Mouse (Mus musculus): ENCODE measurements around the gene Maged1.
A peak's percentile ranks its signal among the peaks of the same experiment; 100 is the strongest.
"Not testable (repeated sequence)": the region's sequence is repeated elsewhere in the genome, so short reads cannot be mapped to it uniquely, and the experiment has no call there.

Maged1 gene

DNA sequence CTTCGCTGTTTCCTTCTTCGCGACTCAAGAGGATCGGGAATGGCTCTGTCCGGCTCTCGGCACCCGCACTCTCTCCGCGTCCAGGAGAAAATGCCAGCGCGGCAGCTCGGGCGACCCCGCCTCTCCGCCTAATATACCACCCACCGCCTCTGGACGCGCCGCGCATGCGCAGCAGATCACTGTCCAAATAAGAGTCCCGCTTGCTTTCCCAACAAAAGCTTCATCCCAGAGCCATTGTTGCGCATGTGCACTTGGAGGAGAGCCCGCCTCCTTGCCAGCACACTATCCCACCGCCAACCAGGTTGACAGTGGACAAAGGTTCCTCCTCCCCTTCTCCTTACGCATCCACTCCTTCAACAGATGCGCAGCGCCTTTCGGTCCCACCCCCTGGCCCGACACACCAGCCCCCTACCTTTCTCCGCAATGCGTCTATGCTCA is at the start of gene Maged1:
Gene Maged1 (minus strand): TSS at position 226 of the 438 bp plus-strand sequence.
- DNase-seq (ENCODE audit: low spot score) = peak; percentile 90

DNA sequence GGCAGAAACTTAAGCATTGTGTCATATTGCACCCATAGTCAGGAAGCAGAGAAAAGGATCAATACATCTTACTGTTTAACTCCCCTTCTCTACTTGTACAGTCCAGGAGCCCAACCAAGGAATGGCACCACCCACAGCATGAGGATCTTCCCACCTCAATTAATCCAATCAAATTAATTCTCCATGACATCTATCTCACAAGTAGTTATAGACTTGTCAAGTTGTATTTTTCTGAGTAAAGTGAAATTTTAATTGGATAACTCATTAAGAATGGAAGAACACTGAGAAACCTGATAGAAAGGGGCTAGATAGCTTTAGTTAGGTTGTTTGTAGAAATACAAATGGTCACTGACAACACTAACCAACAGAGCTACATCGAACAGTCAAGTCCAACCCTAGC is 38.3 kb upstream of the Maged1 start:
- DNase-seq (ENCODE audit: low spot score) = peak; percentile 34

DNA sequence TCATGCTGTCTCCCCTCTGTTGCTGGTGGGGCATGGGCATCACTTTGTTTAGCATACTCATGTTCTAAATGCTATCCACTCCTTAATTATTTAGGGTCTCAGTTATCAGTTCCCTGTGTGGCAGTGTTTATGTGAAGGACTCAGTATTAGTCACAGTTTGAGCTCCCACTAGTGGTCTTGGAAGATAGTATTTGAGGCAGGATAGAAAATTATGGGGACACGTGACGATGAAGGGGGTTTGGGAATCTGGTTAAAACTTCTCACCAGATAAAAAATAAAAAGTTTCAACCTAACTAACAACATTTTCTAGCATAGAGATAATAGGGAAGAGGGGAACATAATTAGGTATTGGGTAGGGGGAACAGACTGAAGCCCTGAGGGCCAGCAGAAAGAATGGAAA is 22.8 kb upstream of the Maged1 start:
- DNase-seq (ENCODE audit: low spot score) = no peak

DNA sequence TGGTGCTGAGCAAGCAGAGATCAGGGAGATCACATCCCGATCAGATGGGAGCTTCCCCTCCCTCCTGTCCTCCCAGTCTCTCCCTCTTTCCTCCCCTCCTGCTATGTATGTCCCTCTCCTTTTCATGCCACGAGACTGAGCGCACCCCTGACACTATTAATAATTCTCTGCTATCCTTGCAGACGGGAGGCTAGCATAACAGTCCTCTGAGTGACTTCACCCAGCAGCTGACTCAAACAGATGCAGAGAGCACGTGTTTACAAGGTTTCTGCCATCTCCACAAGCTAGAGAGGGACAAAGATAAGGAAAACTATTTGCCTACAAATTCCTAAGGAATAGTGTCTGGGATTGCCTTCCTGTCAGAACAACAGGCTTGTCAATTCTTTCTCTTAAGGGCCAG is 20.4 kb upstream of the Maged1 start:
- DNase-seq (ENCODE audit: low spot score) = no peak

DNA sequence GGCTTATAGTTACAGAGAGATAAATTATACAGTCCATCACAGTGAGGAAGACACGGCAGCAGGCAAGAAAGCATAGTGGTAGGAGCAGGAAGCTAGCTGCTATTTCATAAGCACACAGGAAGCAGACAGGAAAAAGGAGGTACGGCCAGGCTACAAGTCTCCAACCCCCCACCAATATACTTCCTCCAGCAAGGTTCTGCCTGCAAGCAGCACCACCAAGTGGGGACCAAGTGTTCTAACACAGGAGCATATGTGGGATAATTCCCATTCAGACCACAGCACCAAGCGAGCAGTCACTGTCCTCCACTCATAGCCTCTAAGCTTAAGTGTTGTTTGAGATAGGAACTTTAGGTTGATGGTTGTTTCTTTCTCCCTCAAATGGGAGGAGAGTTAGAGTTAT is 6.3 kb upstream of the Maged1 start:
- DNase-seq (ENCODE audit: low spot score) = no peak

DNA sequence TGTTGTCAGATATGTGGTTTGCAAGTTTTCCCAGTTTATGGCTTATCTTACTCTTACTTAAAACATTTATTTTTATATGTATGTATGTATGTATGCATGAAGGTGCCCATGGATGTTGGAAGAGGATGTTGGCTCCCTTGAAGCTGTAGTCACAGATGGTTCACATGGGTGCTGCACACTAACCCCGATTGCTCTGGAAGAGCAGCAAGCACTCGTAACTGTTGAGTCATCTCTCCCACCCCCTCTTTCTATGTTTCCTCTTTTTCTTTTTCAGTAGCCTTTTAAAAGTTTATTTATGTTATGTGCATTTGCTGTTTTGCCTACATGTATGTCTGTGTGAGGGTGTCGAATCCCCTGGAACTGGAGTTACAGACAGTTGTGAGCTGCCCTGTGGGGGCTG is 4.0 kb upstream of the Maged1 start:
- DNase-seq (ENCODE audit: low spot score) = no peak

DNA sequence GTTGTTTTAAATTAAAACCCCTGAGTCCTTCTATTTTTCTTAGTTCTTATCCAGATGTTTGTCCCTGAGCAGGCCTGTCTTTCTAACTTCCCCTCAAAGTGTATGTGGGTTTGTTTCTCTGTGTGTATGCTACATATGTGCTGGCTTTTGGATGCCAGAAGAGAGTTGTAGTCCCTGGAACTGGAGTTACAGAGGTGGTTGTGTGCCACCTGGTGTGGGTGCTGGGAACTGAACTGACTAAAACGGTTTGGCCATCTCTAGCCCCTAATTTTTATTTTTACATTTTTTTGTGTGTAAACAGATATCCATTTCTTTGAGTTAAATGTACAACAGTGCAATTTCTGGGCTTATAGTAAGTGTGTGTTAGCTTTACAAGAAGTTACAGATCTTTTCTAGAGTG is 3.0 kb upstream of the Maged1 start:
- DNase-seq (ENCODE audit: low spot score) = peak; percentile 54

DNA sequence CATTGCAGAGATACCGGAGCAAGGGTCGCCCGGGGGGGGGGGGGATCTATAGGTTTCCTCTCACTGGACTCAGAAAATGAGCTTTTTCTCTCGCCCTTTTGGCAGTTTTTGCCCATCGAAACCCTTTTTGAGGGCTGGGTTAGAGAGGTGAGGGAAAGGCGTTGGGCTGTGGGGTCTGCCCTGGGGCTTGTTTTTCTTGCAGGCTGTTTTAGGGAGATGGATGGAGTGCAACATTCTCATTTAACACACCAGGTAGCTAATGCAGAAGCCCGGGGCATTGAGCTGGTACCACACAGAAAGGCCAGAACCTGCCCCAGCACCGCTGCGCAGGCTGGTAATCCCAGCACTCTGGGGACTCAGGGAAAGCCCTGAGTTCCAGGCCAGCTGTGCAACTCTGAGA is 593 bp upstream of the Maged1 start:
- DNase-seq (ENCODE audit: low spot score) = no peak

DNA sequence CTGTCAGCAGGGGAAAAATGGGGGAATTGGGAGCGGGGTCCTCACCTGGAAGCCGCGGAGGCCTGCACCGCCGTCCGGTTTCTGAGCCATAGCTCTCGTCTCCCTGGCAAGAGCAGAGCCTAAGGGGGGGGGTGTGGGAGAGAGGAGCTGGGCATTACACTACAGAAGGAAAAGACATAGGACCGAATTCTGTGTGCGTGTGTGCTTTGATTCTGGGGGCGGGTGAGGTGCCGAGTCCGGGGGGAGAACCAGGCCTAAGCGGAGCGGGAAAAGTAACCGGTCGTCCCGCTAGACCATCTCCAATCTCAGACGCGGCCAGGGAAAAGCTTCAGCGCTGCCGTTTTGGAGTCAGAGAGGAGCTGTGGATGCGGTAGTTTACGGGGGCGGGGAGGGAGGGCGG is 737 bp downstream of the Maged1 start:
- DNase-seq (ENCODE audit: low spot score) = peak; percentile 17

DNA sequence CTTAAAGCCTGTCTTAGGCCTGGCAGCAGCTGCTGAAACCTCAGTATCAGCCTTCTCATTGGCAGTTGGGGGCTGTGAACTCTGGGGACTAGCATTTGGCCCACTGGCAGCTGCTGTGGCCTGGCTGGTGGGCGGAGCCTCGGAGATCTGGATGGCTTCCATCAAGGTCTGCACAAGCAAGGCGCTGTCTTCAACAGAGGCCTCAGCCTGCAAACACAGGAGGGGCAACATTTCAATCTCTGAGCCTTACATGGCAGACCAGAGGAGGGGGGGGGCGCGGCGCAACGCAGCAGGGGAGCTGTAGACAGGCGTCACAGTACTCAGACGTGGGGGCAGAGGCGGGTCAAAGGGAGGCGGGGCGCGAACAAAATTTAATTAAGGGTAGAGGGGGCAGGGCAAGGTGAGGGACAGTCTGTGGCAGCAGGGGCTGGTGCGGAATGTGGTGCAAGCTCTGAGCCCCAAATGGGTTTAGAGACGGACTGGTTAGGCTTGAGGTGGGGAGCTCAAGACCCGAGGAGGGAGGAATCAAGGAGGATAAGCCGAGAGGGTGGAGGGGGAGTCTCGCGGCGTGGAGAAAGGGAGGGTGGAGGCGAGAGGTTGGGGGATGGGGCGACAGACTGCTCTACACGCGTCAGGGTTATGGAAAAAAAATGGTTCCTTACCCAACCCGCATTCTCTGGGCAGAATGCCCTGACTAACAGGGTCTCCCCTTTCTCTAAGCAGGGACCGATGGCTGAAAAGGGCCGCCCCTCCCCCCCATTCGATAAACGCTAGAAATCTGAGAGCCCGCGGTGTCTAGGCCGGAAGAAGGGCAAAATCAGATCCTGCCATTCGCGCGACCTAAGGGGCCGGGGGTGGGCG is 1.4 kb downstream of the Maged1 start:
- peak; percentile 80 for DNase-seq (ENCODE audit: low spot score)

DNA sequence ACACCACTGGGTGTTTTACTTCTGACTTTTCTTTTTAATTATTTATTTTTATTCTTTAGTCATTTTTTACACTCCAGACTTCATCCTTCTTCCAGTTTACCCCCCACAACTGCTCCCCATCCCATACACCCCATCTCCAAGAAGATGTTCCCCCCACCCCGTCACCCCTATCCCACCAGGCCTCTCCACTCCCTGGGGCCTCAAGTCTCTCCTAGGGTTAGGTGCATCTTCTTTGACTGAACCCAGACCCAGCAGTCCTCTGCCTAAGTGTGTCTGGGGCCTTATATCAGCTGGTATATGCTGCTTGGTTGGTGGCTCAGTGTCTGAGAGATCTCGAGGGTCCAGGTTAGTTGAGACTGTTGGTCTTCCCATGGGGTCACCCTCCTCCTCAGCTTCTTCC is 7.6 kb downstream of the Maged1 start:
- DNase-seq (ENCODE audit: low spot score) = no peak

DNA sequence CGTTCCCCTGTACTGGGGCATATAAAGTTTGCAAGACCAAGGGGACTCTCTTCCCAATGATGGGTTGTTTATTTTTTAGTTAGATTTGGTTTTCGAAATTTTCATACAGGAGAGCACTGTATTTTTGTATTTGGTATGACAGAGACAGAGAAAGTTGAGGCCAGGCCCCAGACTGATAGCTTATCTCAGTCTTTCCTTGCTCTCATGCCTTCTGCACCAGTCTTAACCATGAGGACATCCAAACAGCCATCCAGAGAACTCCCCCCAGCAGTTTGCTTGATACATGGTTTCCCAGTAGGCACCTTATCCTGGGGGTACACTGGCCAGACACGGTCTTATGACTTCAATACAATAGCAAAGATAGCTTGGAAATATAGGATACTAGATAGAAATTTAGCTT is 11.6 kb downstream of the Maged1 start:
- DNase-seq (ENCODE audit: low spot score) = no peak

DNA sequence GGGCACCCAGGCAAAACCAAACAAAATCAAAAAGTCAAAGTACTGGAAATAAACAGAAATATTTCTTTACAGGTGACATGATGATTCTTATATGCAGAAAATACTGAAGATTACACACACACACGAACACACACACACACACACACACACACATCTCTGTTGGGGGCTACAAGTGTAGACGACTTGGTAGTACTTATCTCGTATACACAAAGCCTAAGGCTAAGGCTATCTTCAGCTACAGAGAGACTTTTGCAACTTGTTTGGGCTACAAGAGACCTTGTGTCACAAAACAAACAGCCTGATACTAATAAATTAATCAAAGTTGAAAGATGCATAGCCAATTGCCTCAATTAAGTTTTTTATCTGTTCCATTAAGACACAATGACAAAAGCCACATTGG is 19.8 kb downstream of the Maged1 start:
- DNase-seq (ENCODE audit: low spot score) = no peak

DNA sequence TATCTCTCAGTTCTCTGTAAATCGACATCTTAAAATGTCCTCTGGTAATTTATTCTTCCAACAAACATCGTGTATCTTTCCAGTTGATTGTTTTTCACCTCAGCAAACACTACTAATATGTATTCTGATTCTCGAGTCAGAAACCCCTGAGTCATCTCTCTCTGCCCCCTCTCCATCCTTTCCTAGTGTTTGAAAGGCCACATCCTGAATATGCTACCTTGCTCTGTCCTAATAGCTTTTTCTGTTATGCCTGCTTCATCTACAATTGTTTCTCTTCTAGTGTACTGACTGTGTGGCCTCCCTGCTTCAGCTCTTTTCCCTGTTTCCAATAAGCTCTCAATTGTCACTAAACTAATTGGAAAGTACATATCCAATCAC is 33.5 kb downstream of the Maged1 start:
- DNase-seq (ENCODE audit: low spot score) = no peak

DNA sequence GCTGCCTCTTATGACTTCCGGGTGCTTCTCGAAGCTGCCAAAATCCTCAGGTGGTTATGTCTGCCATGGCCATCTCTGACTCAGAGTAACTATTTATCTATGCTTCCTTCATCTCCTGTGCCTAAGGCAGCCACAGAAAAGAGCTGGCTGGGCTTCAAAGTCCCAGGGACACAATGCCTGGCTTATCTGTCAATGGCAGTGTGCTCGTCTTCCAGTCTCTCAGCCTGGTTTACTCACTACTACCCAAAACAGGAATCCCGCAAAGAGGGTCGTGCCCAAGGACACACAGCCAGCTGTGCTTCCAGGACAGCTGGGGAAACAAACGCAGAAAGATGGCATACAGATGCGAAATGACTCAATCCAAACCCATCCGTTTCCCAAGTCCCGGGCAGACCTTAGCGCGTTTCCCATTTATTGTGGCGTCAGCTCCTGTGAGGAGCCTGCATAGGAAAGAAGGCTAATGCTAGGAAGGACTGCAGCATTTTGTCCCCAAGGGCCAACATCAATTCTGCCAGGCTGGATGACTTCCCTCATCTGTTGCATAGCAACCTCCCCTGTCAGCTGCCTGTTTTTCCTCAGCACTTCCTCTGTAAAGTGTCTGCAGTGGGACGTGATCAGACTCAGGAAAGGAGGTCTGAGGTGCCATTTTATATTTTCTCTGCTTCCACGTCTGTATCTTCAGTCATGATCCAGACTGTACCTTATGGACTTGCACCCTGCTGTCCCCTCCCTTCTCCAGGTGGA is 34.1 kb downstream of the Maged1 start:
- DNase-seq (ENCODE audit: low spot score) = not testable (repeated sequence)

DNA sequence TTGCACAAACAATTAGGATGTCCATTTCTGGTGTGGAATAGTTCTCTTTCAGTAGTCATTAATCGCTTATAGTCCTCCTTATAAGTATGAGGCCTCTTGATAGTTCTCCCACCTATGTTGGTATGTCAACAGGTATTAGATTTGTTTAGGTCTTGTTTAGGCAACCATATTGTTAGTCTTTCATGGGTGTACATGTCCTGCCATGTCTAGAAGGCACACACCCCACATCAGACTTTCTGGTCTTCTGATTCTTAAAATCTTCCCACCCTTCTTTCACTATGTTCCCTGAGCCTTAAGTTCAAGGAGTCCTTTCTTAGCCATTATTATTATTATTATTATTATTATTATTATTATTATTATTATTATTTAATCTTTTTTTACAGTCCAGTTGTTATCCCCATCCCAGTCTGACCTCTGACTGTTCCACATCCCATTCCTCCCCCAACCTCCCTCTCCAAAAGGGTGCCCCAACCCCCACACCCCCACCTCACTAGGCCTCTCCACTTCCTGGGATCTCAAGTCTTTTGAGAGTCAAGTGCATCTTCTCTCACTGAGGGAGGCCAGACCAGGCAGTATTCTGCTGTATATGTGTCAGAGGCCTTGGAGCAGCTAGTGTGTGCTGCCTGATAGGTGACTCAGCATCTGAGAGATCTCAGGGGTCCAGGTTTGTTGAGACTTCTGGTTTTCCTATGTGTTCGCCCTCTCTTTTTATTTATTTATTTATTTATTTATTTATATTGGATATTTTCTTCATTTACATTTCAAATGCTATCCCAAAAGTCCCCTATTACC is 55.7 kb downstream of the Maged1 start:
- no peak for DNase-seq (ENCODE audit: low spot score)
